Mouse (Mus musculus) midbrain, embryonic 14.5 days (tissue): Measurements from ENCODE around the gene Cldn14. TPM values are rescaled to one million over a fixed set of nuclear protein-coding genes. Genes with fewer than 3 reads are reported as not detected.

Experiments used
- ATAC-seq: fragments of 200-750 bp; cut with Nextera tagmentation; 2 replicates; pipeline ENCODE4 v1.8.0; 2017; ENCODE audit warnings: moderate number of reproducible peaks, moderate library complexity; ENCODE audit not compliant: low FRiP score, low TSS enrichment
- DNase-seq: peaks from one replicate; pipeline ENCODE4 v3.0.0-alpha.2; 2015
- H3K27ac ChIP-seq: fragments of 300-500 bp; sonication (generic); replicated peaks from 2 replicates; pipeline ENCODE4 v1.5.1; 2014; ENCODE audit warnings: mild to moderate bottlenecking, low read depth, low read length, moderate library complexity
- H3K27me3 ChIP-seq: fragments of 300-500 bp; sonication (generic); 2 replicates; pipeline ENCODE4 v1.6.1; 2014; ENCODE audit warnings: low read length, control low read depth, mixed read lengths; ENCODE audit not compliant: control insufficient read depth, insufficient read depth
- H3K36me3 ChIP-seq: fragments of 300-500 bp; sonication (generic); 2 replicates; pipeline ENCODE4 v1.6.1; 2014; ENCODE audit warnings: low read length, control low read depth; ENCODE audit not compliant: control insufficient read depth, insufficient read depth
- H3K4me1 ChIP-seq: fragments of 300-500 bp; sonication (generic); 2 replicates; pipeline ENCODE4 v1.6.1; 2014; ENCODE audit warnings: mild to moderate bottlenecking, antibody characterized with exemption, low read length, control low read depth; ENCODE audit not compliant: control insufficient read depth, insufficient read depth
- H3K4me2 ChIP-seq: fragments of 300-500 bp; sonication (generic); 2 replicates; pipeline ENCODE4 v1.6.1; 2014; ENCODE audit warnings: mild to moderate bottlenecking, low read length, moderate library complexity
- H3K4me3 ChIP-seq: fragments of 300-500 bp; sonication (generic); replicated peaks from 2 replicates; pipeline ENCODE4 v1.5.1; 2014; ENCODE audit warnings: low read depth, low read length
- H3K9ac ChIP-seq: fragments of 300-500 bp; sonication (generic); replicated peaks from 2 replicates; pipeline ENCODE4 v1.6.1; 2014; ENCODE audit warnings: mild to moderate bottlenecking, low read length, moderate library complexity
- H3K9me3 ChIP-seq: fragments of 300-500 bp; sonication (generic); 2 replicates; pipeline ENCODE4 v1.6.1; 2016; ENCODE audit warnings: low read length, control low read depth, mixed read lengths; ENCODE audit not compliant: control insufficient read depth
- WGBS: fragments of 180-500 bp; shearing (Covaris S2); extraction: QIAGEN DNeasy Blood & Tissue Kit; methylation state at CpG from one replicate; pipeline ENCODE4 v1.1.7; 2014; 5-methylcytosine and 5-hydroxymethylcytosine counted together
- polyA plus RNA-seq: library from polyadenylated mRNA; unstranded; fragments of >200 nt; fragmentation: Nextera tagmentation; extraction: Ambion mirVana; gene quantifications from 2 replicates; pipeline ENCODE4 v1.2.1, GENCODE M21; 2014

Gene Cldn14
- polyA plus RNA-seq, 1 experiment from 2014 or later, result not detected

DNA sequence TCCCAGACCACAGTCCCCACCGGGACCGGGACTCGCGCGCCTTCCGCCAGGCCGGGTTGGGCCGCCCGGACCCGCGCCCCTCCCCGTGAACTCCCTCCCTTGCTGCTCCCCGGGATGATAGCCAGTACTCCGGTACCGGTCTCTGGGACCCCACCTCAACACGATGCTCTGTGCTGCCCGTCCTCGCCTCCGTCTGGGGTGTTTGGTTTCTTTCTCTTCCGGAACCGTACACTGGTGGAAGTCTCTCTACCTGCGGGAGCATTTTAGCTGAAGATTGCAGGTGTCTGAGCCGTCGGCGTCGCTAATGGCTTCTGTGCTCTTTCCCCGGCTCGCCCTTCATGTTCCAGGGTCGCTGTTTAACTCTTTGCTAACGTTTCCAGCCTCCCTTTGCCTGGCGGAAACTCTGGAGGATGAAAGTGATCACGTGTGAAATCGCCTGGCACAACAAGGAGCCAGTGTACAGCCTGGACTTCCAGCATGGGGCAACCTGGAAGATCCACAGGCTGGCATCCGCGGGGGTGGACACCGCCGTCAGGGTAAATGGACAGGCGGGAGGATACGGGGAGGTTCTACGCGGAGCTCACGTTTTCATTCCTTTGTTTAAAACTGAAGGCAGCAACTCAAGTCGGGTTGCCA, 124.4 kb downstream of the Cldn14 start:
- Histone ChIP-seq H3K4me1 (no peaks in the 10 kb centered on the region), H3K4me2 (peak overlapping the region; percentile 93), H3K27ac (no peak overlapping the region), H3K4me3 (peak overlapping the region; percentile 68), H3K36me3 (0 out of 2 replicates have a peak, but pooled peaks cover 5% of the 10 kb centered on the region), H3K9ac (peak overlapping the region; percentile 51), H3K9me3 (no peaks in the 10 kb centered on the region), H3K27me3 (no peaks in the 10 kb centered on the region)
- DNase-seq, result peak; percentile 62
- peak; percentile 76; the same call in 1 of the 2 replicates for ATAC-seq
- under 1% methylated on average over 43 of the region's 43 CpGs for WGBS

DNA sequence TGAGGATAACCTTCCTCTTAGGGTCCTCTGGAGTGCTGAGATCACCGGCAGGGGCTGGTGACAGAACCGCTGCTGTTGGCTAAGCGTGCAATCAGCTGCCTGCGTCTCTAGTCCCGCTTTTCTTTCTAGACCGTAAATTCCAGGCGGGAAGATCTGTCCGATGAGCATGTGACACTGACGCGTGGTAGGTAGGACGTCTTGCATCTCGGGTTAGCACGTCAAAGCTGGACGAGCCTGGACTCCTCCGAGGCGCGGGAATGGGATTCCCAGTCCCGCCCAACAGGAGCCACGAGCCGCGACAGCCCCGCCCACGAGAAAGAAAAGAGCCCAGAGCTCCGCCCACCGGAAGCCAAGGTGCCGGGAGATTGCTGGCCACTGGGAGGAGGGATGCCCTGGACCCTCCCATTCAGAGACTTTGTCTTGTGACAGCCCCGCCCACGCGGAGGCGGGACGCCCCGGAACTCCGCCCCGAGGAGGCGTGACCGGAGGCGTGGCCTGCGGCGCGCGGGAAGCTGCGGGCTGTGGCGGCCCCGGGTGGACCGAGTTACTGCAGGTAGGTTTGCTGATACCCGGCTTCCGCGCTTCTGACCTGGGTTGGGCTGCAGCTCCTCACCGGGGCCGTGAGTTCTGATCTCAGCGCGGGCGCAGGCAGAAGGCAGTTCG, 125.1 kb downstream of the Cldn14 start, which contains the start of gene Chaf1b:
TSS of gene Chaf1b (plus strand) at position 479 of the 663 bp plus-strand sequence.
- Histone ChIP-seq H3K4me3 (peak within 1 kb of the TSS; percentile 68), H3K36me3 (0 out of 2 replicates have a peak, but pooled peaks cover 5% of the 10 kb centered on the region), H3K9ac (peak within 1 kb of the TSS; percentile 51), H3K9me3 (no peaks in the 10 kb centered on the region), H3K27ac (no peak within 1 kb of the TSS; the same call in 1 of the 2 replicates), H3K4me1 (no peaks in the 10 kb centered on the region), H3K4me2 (peak within 1 kb of the TSS; percentile 93), H3K27me3 (no peaks in the 10 kb centered on the region)
- ATAC-seq (peak; percentile 95), DNase-seq (peak; percentile 98)
- WGBS, result under 1% methylated on average over 54 of the region's 54 CpGs

DNA sequence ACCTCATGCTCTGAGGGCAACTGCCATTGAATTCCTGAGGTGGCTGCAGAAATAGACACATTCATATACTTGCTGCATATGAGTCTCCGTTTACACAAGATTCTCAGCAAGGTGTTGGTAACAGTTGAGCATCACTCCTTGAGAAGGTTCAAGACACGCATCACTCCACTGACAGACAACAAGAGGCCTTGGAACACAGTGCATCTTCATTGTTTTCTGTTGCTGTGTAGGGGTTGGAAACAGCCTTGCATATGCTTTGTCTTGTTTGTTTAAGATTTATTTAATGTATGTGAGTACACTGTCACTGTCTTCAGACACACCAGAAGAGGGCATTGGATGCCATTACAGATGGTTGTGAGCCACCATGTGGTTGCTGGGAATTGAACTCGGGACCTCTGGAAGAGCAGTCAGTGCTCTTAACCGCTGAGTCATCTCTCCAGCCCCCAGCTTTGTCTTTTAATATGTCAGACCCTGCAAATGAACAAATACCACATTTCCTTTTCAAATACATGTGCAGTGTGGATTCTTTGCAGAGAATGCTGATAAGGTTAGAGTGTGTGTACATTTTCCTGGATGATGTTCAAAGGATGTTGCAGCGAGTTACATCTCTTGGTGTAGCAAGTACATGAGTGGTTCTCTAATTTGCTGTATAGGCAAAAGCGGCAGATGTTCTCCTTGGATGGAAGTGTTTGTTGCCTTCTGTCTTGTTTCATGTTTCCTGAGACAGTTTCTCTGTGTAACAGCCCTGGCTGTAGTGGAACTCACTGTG, 130.8 kb downstream of the Cldn14 start:
- no peak overlapping the region for H3K9ac ChIP-seq
- H3K4me1 ChIP-seq, result no peaks in the 10 kb centered on the region
- H3K36me3 ChIP-seq, result peaks cover 45% of the 10 kb centered on the region
- DNase-seq, result no peak
- H3K4me2 ChIP-seq, result no peak overlapping the region
- no peaks in the 10 kb centered on the region for H3K9me3 ChIP-seq
- H3K4me3 ChIP-seq, result no peak overlapping the region
- 91% methylated on average over 6 of the region's 6 CpGs for WGBS
- no peak overlapping the region for H3K27ac ChIP-seq
- no peak for ATAC-seq
- H3K27me3 ChIP-seq, result no peaks in the 10 kb centered on the region

DNA sequence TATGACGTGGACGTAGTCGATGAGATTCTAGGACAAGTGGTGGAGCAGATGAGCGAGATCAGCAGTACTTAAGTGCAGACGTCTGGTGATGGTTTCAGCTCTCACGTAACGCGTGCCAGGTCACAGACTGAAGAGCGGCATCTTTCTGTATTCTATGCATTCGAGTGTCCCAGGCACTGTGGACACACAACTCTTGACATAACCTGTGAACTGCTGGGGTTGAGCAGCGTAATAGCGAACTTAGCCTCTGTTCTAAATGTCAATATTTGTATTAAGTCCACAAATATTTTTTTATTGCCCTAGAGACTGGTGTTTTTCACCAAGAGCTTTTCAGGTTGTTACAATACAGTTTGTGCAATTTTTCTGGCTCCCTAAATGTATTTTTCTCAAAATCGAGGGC, 133.8 kb downstream of the Cldn14 start:
- H3K9ac ChIP-seq, result no peak overlapping the region
- no peak overlapping the region for H3K4me3 ChIP-seq
- DNase-seq (no peak), ATAC-seq (no peak)
- peaks cover 73% of the 10 kb centered on the region for H3K36me3 ChIP-seq
- H3K4me1 ChIP-seq, result no peaks in the 10 kb centered on the region
- no peaks in the 10 kb centered on the region for H3K9me3 ChIP-seq
- 95% methylated on average over 13 of the region's 13 CpGs for WGBS
- no peak overlapping the region for H3K4me2 ChIP-seq
- H3K27me3 ChIP-seq, result no peaks in the 10 kb centered on the region
- H3K27ac ChIP-seq, result no peak overlapping the region

Other genes with a start within 250 kb of the Cldn14 start
- 36.6 and 37.1 TPM in 2 replicates for gene Morc3, start 176.7 kb downstream of the Cldn14 start, polyA plus RNA-seq
- gene Chaf1b, start 124.9 kb downstream of the Cldn14 start, polyA plus RNA-seq, result 17.3 and 22.1 TPM in 2 replicates
- 0.05 TPM in 1 of 2 replicates, not detected in the other for gene Sim2, start 76.1 kb upstream of the Cldn14 start, polyA plus RNA-seq